21 mouse cellular contexts compared by ENCODE assay signal in the genomic region with DNA sequence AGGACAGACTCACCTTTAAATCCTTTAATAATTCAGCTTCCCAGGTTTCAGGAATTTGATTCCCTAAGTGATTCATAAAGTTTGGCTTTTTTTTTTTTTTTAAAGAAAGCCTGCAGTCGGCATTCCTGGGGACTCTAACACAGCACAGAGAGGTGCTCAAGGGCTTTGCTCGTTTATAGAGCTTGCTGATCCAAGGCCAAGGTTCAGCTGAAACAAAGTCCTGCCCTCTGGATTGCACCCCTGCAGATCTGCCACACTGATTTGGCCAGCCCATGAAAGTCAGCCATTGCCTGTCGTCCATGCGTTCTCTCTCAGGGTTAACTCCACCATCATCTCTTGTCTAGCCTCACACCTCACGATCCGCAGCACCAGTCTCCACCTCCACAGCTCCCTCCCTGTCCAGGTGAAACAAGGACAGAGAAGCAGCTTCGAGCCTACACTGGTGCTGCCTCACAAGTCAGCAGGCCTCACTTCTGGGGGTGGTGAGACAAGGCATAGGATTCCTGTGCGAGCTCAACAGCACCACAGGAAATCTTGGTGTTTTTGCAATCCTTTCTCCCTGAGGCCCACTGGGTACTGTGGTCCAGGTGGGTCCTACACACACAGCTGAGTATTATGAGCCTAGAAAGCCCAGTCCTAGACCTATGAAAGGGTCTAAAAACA.
DNase-seq lines count a peak whose midpoint lies in the region; ATAC-seq and TF ChIP-seq lines count a peak whose summit lies in the region.
"Had no signal": no experiment of that assay in that cellular context is flagged by ENCODE, and none has a peak within 500 bp of the region (broad histone marks: within the 10 kb centered on the region; RNA-seq: fewer than 3 reads in every experiment).

No protein-coding gene starts in this region.

- H3K4me2 ChIP-seq in kidney, embryonic 15.5 days = no peak overlapping the region
- H3K4me2 ChIP-seq in liver, embryonic 11.5 days = no peak overlapping the region
- no peak overlapping the region for H3K4me2 ChIP-seq in intestine, embryonic 15.5 days (replicated peaks)
- H3K4me2 ChIP-seq: hindbrain, embryonic 13.5 days; neural tube, embryonic 13.5 days had no signal

- TF ChIP-seq CTCF in liver, adult 2 months (IDR thresholded peaks at IDR 0.05; ENCODE audit: low read depth, low read length) = no peak
- TF ChIP-seq CTCF in olfactory bulb, adult 2 months (IDR thresholded peaks at IDR 0.05; ENCODE audit: insufficient read depth, low read depth, low read length) = no peak

- no peak overlapping the region for H3K27ac ChIP-seq in kidney, embryonic 15.5 days
- no peak overlapping the region for H3K27ac ChIP-seq in liver, adult 2 months (replicated peaks; ENCODE audit: insufficient read depth, low read depth, low read length)
- H3K27ac ChIP-seq in liver, embryonic 11.5 days (ENCODE audit: low read depth, low read length) = no peak overlapping the region
- H3K27ac ChIP-seq in intestine, embryonic 15.5 days = no peak overlapping the region
- peak overlapping the region; percentile 91 for H3K27ac ChIP-seq in olfactory bulb, adult 2 months (ENCODE audit: insufficient read depth, low read depth, low read length)
- H3K27ac ChIP-seq: hindbrain, embryonic 13.5 days; neural tube, embryonic 13.5 days had no signal

- no peaks in the 10 kb centered on the region for H3K9me3 ChIP-seq in kidney, embryonic 15.5 days (replicated peaks)
- no peaks in the 10 kb centered on the region for H3K9me3 ChIP-seq in liver, embryonic 11.5 days (ENCODE audit: control insufficient read depth, low read length)
- H3K9me3 ChIP-seq in intestine, embryonic 15.5 days = no peaks in the 10 kb centered on the region
- H3K9me3 ChIP-seq: hindbrain, embryonic 13.5 days; neural tube, embryonic 13.5 days had no signal

- no peak for TF ChIP-seq POLR2A in liver, adult 2 months (IDR thresholded peaks at IDR 0.05; ENCODE audit: extremely low read depth, insufficient read depth, low read length)
- TF ChIP-seq POLR2A in olfactory bulb, adult 2 months (IDR thresholded peaks at IDR 0.05; ENCODE audit: insufficient read depth, low read depth, low read length) = no peak

- H3K4me1 ChIP-seq in kidney, embryonic 15.5 days = 0 out of 2 replicates have a peak, but pooled peaks cover 3% of the 10 kb centered on the region
- no peaks in the 10 kb centered on the region for H3K4me1 ChIP-seq in liver, adult 2 months (ENCODE audit: control insufficient read depth, insufficient read depth, low read length)
- H3K4me1 ChIP-seq in liver, embryonic 11.5 days (replicated peaks; ENCODE audit: control insufficient read depth, insufficient read depth, low read length) = no peaks in the 10 kb centered on the region
- no peaks in the 10 kb centered on the region for H3K4me1 ChIP-seq in intestine, embryonic 15.5 days (replicated peaks)
- H3K4me1 ChIP-seq in olfactory bulb, adult 2 months (ENCODE audit: control insufficient read depth, insufficient read depth, low read length) = peaks cover 7% of the 10 kb centered on the region
- H3K4me1 ChIP-seq: hindbrain, embryonic 13.5 days; neural tube, embryonic 13.5 days had no signal

- H3K9ac ChIP-seq in kidney, embryonic 15.5 days = no peak overlapping the region
- H3K9ac ChIP-seq in liver, adult 2 months (ENCODE audit: low read depth, low read length) = no peak overlapping the region
- no peak overlapping the region for H3K9ac ChIP-seq in liver, embryonic 11.5 days (ENCODE audit: low read depth, low read length)
- H3K9ac ChIP-seq in intestine, embryonic 15.5 days = no peak overlapping the region
- H3K9ac ChIP-seq: forebrain, postnatal 0 days; hindbrain, embryonic 13.5 days; liver, postnatal 0 days; neural tube, embryonic 13.5 days had no signal

- DNase-seq in kidney, adult 11 months = peak; percentile 25
- peak; percentile 9 for DNase-seq in liver, adult 2 months (ENCODE audit: extremely low read depth, low read depth, low spot score)
- no peak for DNase-seq in liver, embryonic 11.5 days (ENCODE audit: low spot score)
- no peak for DNase-seq in frontal cortex, postnatal 14 days (ENCODE audit: low spot score in 2 of 2)
- DNase-seq: adrenal gland, postnatal 14 days; B cell, adult 2 months; cerebellum, adult 8-10 months; forebrain, postnatal 0 days; gastrocnemius, postnatal 10 days; layer of hippocampus, postnatal 36 days; left cerebral cortex, postnatal 4 days; liver, postnatal 0 days; lung, postnatal 14 days; right cerebral cortex, postnatal 25 days; thymus, postnatal 4 days had no signal

- ATAC-seq in kidney, embryonic 15.5 days (replicated peaks; ENCODE audit: low FRiP score) = no peak
- ATAC-seq in liver, embryonic 11.5 days (replicated peaks; ENCODE audit: low FRiP score) = no peak
- peak; percentile 79 for ATAC-seq in intestine, embryonic 15.5 days
- ATAC-seq: forebrain, postnatal 0 days; liver, postnatal 0 days had no signal

- no peaks in the 10 kb centered on the region for H3K79me2 ChIP-seq in liver, adult 2 months (ENCODE audit: control insufficient read depth, insufficient read depth, low read length)

- H3K36me3 ChIP-seq in kidney, embryonic 15.5 days = no peaks in the 10 kb centered on the region
- H3K36me3 ChIP-seq in liver, adult 2 months (ENCODE audit: control insufficient read depth, insufficient read depth, low read length) = no peaks in the 10 kb centered on the region; the same call in 1 of the 2 replicates
- no peaks in the 10 kb centered on the region for H3K36me3 ChIP-seq in liver, embryonic 11.5 days (ENCODE audit: control insufficient read depth, insufficient read depth, low read length)
- H3K36me3 ChIP-seq in intestine, embryonic 15.5 days = no peaks in the 10 kb centered on the region
- H3K36me3 ChIP-seq: neural tube, embryonic 13.5 days had no signal

- WGBS in kidney, embryonic 15.5 days = 57% methylated on average over 8 of the region's 8 CpGs
- 44% methylated on average over 8 of the region's 8 CpGs for WGBS in liver, adult 2 months
- 65% methylated on average over 8 of the region's 8 CpGs for WGBS in liver, embryonic 11.5 days
- 43% methylated on average over 8 of the region's 8 CpGs for WGBS in intestine, embryonic 15.5 days
- 47% methylated on average over 8 of the region's 8 CpGs for WGBS in olfactory bulb, adult 2 months

- no peak overlapping the region for H3K4me3 ChIP-seq in kidney, embryonic 15.5 days (replicated peaks)
- no peak overlapping the region for H3K4me3 ChIP-seq in liver, adult 2 months (ENCODE audit: insufficient read depth, low read depth, low read length)
- H3K4me3 ChIP-seq in liver, embryonic 11.5 days (ENCODE audit: low read depth, low read length) = no peak overlapping the region
- no peak overlapping the region for H3K4me3 ChIP-seq in intestine, embryonic 15.5 days (replicated peaks)
- no peak overlapping the region for H3K4me3 ChIP-seq in olfactory bulb, adult 2 months (ENCODE audit: insufficient read depth, low read depth, low read length)
- H3K4me3 ChIP-seq: hindbrain, embryonic 13.5 days; megakaryocyte, embryonic 14.5 days; neural tube, embryonic 13.5 days had no signal

- H3K27me3 ChIP-seq in kidney, embryonic 15.5 days = no peaks in the 10 kb centered on the region
- H3K27me3 ChIP-seq in liver, adult 2 months (ENCODE audit: control insufficient read depth, insufficient read depth, low read length) = no peaks in the 10 kb centered on the region
- no peaks in the 10 kb centered on the region for H3K27me3 ChIP-seq in liver, embryonic 11.5 days (replicated peaks; ENCODE audit: control insufficient read depth, insufficient read depth, low read length)
- H3K27me3 ChIP-seq in intestine, embryonic 15.5 days (replicated peaks) = no peaks in the 10 kb centered on the region
- H3K27me3 ChIP-seq: hindbrain, embryonic 13.5 days; neural tube, embryonic 13.5 days had no signal

Comparison
In these comparisons a context has a peak if more than half of its experiments do, and no peak if none do; other contexts are left out.
1. DNase-seq: peak in kidney, adult 11 months (single experiment) and liver, adult 2 months (single experiment); none in liver, embryonic 11.5 days (single experiment) and frontal cortex, postnatal 14 days (0 of 2).